Mouse (Mus musculus): ENCODE measurements around the gene Pak6. TPM values are rescaled to one million over a fixed set of nuclear protein-coding genes. Genes with fewer than 3 reads are reported as not detected.

The Pak6 gene
- total RNA-seq, 2 experiments from 2014 or later, result 7.8 to 10.9 TPM

DNA sequence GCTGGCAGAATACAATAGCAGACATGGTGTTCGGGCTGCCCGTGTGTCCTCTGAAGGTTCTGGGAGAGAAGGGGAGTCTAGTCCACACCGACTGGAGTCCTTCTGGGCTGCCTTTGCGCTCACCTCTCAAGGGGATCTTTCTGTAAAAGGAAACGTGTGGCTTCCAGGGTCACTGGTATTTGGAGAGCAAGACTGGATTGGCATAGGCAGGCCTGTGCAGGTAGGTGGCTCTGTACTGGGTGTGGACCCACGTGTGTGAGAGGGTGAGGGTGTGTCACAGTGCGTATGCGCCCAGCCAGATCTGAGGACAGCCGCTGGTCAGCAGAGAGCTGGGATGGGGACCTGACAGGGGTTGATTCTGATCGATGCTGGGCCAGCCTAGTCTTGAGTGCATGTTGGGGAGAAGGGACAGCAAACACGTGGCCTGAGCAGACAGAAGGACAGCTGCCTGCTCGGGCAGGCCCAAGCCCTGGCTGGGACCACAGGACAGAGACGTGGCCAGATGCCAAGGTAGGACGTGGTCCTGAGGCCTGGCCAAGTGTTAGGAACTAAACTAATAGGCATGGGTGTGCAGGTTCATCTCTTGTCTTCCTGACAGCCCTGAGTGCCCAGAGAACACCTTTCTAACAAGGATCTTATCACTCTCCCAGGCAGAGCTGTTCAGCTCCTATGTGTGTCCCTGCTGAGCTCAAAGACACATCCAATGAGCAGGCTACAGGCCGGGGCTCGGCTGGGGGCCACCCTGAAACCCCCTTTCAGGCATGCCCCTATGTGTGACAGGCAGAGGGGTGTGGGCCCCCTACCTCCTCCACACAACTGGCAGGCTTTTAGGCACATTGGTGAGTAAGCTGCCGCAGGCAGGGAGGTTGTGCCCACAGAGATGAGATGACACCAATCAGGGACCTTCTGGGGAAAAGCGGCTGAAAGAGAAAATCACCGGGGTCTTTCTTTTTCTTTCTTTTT is 982 bp downstream of the Pak6 start:
- intact Hi-C loops (cut with DNase I), result no loop called here

DNA sequence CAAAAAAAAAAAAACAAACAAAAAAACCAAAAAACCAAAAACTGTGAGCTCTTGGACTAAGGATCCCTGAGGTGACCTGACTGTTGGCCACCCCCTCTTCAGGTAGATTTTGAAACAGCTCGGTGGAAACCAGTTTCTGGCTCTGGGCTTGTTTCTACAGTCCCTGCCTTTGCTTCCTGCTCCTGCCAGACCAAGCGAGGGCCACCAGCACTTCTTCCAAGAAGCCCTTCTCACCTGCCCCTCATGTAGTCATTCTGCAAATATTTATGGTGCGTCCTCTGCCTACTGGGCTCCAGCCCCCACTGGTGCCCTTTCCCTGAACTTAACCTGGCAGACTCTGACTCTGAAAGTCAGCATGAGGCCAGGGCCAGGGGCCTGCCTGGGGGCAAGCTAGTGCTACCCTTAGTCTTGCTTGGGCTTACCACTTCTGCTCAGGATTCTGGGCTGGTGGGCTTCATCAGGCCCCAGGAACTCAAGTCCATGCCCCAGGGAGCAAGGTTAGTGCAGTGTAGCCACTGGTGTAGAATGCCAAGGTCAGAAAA is 1.9 kb downstream of the Pak6 start:
- no peak for DNase-seq
- intact Hi-C loops (cut with DNase I), result no loop called here

More for the DNA sequence above, 982 bp downstream of the Pak6 start:
- DNase-seq, result peak; percentile 54 to 65

DNA sequence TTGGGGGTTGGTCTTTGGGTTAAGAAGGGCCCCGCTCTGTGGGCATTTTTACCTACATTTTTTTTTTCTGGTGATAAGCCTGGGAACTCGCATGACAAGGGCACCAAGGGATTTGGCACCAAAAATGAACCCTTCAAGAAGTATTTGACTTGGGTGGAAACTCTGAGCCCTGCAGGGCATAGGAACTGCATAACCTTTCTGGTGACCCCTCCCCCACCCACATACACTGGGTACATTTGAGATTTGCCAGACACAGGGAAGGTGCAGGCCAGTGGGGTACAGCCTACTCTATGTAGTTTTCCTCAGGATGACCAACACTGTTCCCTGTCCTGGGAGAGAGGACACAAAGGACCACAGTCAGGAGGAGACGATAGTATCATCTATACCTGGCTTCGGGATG is 2.5 kb downstream of the Pak6 start:
- DNase-seq, result no peak
- intact Hi-C loops (cut with DNase I), result no loop called here

DNA sequence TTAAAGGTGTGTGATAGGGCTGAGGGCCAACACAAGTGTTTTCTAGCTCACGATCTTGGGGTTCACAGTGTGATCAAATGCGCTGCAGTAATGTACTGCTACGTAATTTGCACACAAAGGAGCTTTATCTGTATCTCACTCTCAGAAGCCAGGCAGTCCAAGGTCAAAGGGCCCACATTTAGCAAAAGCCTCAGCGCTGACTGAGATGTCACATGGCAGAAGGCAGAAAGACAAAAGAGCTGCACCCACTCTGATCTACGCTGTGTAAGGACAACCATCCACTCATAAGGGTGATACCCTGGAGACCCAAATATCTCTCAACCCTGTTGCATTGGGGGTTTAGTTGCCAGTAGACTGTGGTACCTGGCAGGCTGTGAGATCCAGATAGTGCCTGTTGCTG is 4.1 kb downstream of the Pak6 start:
- intact Hi-C loops (cut with DNase I), result no loop called here
- no peak for DNase-seq

DNA sequence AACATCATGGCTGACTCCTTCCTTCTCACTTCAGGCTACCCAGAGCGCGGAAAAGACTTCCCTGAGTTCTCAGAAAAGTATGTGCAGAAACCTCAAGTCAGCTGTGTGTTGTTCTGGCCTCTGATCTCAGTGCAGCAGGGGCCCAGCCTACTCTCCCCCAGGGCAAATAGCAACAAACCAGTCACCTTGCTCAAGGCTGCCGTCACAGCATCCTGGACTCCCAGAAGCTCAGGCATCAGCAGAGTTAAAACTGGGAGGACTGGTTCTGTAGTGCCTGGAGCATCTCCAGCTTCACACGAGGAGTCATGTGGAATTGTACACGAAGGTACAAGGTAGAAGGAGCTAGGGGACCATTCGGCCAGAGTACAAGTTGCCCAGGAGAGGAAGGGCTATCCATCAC is 6.1 kb downstream of the Pak6 start:
- DNase-seq, result no peak
- intact Hi-C loops (cut with DNase I), result no loop called here

DNA sequence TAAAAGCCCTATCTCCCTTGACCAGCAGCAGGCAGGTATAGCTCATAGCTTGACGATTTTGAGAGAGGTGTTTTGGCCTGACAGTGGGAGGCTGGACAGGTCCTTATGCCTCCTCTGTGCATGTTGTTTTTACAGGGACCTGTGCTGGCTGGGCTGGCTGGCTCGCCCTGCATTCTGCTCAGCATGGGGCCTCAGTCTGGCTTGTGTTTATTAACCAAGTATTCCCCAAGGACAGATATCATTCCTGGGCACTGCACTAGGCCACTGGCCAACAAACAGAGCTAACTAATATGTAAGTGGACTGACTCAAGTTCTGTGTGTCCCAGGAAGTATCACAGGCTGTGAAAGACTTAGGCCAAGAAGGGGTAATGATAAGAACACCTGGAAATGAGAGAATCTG is 6.7 kb downstream of the Pak6 start:
- peak in 1 of 2 experiments; percentile 40 for DNase-seq
- intact Hi-C loops (cut with DNase I), result no loop called here

DNA sequence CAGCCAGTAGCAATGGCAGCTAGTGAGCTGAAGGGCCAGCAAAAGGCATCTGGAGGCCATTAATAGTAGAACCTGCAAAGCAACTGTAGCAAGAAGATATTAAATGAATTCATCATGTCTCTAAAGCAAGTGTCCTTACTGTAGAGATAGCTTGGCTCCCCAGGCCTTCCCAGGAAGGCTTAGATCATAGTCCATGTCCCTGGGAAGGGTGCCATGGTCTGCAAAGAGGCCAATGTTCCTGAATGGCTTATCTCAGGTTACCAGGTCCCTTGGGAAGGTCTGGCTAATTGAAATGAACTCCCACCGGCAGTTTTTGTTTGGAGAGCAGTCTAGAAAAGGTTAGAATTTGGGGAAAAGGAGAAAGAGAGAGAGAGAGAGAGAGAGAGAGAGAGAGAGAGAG is 8.6 kb downstream of the Pak6 start:
- intact Hi-C loops (cut with DNase I), result no loop called here
- DNase-seq, result no peak

DNA sequence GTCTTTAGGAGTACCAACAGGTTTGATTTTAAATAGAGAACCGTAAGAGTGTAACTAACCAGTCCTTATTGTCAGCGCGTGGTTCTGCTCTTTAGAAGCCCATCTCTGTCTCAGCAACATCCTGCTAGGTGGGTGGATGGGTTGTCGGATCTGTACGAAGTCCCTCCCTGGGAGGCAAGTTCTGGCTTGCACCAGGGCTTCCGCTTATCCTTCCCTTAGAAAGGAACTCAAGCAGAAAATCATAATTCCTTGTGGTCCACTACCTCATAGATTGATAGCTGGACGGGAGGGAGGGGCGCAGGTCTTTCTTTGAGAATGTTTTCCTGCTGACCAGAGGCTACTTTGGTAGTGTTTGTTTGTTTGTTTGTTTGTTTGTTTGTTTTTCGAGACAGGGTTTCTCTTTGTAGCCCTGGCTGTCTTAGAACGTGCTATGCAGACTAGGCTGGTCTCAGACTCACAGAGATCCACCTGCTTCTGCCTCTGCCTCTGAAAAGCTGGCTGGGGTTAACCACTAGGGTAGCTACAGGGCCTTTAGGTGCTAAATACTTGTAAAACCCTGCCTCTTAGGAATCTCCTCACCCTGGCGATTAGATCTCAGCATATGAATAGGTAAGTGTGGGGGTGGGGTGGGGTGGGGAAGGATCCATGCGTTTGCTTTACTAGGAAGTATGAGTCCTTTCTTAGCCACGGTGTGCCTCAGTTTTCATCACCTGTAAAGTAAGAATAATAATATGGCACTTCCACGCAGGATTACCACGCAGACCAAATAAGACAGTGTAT is 10.8 kb downstream of the Pak6 start:
- intact Hi-C loops (cut with DNase I), result no loop called here
- no peak for DNase-seq

DNA sequence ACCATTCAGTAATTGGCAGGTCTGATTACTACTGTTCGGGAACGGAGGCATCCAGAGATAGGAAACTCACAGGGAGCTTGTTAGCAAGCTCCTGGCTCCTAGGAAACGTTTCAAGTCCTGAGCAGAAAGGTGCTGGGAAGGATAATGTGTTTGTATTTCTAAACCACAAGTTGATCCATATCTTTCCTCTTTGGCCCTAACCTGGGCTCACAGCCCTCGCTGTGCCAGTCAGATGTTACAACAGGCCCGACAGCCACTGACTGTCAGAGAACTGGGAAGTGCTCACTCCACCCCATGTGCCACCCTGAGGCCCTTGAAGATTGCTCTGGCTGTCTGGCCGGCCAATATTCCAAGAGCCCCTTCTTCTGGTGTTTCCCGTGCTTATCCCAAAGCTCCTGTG is 11.4 kb downstream of the Pak6 start:
- DNase-seq, result no peak
- intact Hi-C loops (cut with DNase I), result no loop called here

DNA sequence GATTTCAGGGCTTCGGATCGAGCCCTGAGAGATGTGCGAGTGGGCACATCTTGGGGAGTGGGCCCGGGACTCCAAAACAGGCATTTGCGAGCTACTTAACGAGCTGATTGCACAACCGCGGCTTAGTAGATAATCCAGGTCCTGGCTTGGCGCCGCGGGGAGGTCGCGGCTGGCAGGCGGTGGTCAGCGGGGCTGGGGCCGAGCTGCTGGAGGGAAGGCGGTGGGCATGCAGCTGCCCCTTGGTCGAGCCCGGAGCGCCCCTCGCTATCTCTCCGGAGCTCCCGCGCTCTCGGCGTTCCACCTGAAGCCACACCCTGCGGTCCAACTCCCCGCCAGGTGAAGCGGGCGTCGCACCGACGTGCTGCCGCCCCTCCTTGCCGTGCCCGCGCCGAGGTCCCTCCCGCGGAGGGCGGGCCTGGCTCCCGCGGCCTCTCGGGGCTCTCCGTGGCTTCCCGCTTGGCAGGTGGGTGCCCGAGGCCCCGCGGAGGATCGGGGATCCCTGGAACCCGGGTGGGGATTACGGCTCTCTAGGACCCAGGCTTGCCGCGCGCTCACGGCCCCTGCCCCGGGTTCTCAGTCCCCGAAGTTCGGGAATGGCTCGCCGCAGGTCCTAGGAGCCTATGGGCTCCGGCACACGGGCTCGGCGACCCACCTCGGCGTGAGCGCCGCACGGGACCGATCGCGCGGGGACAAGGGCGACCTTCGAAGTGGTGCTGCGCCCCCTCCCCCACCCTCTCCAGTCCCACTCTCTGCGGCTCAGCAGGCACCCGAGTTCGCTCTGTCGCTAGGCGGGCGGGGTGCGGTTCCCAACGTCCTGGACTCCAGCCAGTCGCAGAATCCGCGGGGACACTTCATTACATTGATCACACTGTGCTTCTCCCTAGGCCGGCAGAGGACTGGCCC is 14.0 kb downstream of the Pak6 start:
- intact Hi-C loops (cut with DNase I), result no loop called here
- peak; percentile 34 to 43 for DNase-seq

DNA sequence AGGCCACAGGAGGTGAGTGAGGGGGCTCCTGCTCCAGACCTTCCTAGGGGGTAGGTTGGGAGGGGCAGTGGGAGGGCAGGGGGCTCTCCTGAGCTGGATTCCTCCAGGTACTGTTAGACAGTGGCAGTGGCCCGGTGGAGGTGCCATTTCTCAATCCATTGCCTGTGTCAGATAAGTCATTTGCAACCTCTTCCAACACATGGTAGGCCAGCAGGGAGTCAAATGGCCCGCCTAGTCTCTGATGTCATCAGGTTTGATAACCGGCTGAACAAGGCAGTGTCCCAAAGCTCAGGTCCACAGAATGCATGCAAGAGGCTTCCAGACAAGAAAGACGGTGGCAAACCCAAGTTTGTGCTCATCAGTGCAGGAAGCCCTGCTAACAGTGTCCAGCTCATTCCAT is 14.7 kb downstream of the Pak6 start:
- intact Hi-C loops (cut with DNase I), result no loop called here
- no peak for DNase-seq

DNA sequence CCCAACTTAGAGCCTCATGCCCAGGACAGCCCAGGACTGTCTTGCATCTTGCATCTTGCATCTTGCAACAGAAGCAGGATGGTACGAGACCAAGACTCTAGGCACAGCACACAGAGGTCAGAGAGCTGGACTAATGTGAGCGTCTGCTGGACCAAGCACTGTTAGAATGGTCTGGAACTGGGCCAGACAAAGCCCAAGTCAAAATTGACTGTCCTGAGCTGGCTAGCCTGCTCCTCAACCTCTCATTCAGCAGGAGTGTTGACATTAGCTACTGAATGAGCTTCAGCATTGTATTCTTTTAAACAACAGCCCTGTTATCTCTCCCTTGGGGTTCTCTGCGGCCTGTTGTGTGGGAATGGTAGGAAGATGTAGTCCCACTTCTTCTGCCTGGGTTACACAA is 16.5 kb downstream of the Pak6 start:
- DNase-seq, result no peak
- intact Hi-C loops (cut with DNase I), result no loop called here

DNA sequence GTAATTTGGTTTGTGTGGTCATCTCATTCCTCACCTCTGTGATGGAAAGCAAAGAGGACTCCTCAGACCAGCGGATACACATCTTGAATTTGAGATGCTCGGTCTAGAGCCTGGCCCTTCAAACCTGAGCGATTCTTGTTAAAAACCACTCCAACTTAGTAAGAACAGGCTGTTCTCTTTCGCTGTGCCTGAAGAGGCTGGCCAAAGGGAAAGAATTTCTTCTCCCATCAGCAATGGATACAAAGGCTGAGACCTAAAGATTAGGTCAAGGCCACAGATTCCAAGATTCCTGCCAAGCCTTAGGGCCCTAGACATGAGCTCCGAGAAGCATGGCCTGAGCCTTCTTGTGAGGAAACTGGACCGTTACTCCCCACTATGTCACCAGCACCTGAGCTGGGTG is 17.8 kb downstream of the Pak6 start:
- intact Hi-C loops (cut with DNase I), result no loop called here

DNA sequence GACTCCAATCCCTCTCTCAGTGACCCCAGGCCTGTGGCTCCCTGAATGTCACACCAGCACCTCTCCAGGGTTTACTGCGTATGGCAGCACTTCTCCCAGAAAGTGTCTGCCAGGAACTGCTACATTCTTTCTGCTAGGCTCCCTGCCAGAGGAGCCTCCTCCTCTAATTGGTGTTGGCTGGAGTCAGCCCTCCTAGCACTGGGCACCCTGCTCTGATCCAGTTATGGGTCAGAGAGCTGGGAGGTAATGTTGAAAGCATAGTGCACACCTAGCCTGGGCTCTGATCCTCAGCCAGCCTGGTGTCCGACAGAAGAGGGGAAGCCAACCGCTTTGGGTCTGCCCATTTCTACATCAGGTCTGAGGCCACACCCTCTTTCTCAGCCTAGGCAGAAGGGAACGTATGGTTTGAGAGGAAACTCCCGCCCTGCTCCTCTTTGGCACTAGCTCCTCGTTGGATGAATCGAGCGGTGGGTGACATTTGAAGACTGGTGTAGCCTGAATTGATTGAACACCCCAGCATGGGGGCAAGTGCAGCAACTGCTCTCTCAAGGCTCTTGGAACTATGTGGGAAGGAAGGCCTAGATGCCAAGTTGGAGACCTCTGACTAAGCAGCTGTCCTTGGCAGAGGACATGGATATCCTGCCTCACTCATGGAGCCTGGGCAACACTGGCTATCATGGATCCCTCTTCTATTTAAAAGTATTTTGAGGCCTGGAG is 19.6 kb downstream of the Pak6 start:
- intact Hi-C loops (cut with DNase I), result no loop called here
- no peak for DNase-seq

More for the DNA sequence above, 17.8 kb downstream of the Pak6 start:
- no peak for DNase-seq

DNA sequence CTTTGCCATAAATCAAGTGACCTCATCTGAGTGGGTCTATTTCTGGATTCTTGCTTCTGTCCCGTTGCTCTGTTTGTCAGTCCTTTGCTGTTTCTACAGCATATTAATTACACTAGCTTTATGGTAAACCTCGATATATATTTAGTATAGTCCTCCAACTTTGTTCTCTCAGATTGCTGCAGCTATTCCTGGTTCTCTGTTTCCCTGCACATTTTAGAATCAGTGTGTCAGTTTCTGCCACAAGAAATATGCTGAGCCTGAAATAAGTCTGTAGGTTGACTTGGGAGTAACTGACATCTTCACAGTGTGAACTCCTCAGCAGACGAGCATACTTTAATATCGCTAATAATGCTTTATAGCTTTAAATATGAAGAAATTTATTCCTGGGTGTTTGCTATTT is 22.0 kb downstream of the Pak6 start:
- intact Hi-C loops (cut with DNase I), result no loop called here
- no peak for DNase-seq

DNA sequence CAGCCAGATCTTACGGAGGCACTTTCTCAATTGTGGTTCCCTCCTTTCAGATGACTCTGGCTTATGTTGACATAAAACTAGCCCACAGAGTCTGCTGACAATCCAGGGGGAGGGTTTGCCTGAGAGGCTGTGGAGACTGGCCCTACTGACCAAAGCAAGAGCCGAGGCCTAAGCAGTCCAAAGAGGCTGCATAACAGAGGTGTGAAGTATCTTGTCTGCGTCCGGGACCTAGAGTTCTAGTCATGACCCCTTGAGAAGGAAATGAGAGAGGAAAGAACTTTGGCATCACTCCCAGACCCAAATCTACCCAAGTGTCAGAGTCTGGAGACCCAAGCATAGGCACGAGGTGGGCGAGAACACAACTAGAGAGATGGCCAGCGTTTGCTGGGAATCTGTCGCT is 23.6 kb downstream of the Pak6 start:
- DNase-seq, result no peak
- intact Hi-C loops (cut with DNase I), result no loop called here

DNA sequence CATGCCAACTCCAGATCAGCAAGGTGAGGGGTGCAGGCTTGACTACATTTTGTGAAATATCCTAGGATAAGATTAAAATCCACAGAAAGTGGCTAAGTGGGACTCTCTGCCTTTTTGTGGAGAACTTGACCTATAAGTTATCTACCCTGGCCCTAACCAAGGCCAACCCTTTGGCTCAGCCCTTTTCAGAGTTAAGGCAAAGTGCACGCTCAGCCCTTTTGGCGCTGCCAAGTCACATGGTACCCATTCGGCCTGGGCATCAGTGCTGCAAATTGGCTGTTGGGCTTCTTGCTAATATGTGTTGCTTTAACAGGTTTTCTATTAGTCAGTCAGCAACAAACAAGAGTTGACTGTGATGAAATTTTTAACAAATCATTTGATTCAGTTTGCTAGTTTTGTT is 24.7 kb downstream of the Pak6 start:
- no peak for DNase-seq
- intact Hi-C loops (cut with DNase I), result no loop called here

DNA sequence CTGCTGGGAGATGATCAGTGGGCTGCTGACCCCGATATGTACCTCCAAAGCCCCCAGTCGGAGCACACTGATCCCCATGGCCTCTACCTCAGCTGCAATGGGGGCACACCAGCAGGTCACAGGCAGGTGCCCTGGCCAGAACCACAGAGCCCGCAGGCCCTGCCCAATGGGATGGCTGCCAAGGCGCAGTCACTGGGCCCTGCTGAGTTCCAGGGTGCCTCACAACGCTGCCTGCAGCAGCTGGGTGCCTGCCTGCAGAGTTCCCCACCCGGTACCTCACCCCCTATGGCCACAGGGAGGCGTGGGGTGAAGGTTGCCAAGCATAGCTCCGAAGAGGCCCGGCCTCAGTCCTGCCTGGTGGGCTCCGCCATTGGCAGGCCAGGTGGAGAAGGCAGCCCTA is 26.8 kb downstream of the Pak6 start:
- intact Hi-C loops (cut with DNase I), result loop anchor here (5.0 kb wide), 2 partner anchors 33 to 203 kb away; no protein-coding TSS in a partner anchor
- no peak for DNase-seq

DNA sequence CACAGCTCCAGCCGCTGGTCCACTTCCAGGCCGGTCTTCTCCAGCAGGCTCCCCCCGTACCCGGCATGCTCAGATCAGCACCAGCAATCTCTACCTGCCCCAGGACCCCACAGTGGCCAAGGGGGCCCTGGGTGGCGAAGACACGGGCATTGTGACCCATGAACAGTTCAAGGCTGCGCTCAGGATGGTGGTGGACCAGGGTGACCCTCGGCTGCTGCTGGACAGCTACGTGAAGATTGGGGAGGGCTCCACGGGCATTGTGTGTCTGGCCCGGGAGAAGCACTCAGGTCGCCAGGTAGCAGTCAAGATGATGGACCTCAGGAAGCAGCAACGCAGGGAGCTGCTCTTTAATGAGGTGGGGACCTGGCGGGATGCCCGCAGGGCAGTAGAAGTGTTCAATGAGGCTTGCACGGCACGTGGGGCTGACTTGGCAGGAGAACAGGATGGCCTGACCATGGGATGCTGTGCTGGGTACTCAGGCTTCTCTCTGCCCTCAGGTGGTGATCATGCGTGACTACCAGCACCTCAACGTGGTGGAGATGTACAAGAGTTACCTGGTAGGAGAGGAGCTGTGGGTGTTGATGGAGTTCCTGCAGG is 30.4 kb downstream of the Pak6 start:
- intact Hi-C loops (cut with DNase I), result loop anchor here (5.0 kb wide), 2 partner anchors 36 to 206 kb away; no protein-coding TSS in a partner anchor
- DNase-seq, result no peak
